In the genomic region with DNA sequence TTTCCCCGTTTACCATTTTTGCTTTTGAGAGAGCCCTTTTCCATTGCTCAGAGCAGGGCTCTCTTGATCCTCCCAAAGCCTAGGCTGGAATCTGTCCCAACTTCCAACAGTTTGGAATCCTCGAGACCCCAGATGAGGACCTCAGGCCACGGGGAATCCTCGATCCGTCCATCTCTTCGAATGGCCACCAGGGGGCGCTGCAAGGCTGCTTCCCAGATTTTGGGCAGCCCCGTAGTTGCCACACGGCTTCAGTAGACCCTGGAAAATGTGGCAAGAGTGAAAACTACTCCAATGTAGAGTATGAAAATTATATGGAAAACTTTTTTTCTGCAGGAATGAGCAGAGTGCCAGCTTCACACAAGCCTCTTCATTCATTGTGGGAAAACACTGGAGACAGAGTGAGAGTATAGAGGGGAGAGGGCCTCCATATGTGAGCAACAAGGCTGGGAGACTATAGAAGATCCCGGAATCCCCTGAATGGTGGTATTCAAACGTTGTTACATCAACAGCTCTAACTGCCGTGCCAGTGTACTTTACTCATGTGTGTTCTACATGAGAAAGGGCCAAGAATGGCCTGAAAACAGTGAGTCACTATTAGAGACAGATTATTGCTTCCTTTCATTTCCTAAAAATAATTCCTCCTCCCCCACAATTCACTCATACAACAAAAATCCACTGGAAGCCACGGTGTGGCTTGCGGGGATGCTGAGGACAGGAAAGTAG, we compare ENCODE assay signal across 8 mouse cellular contexts. TPM values are rescaled to one million over a fixed set of nuclear protein-coding genes. Genes with fewer than 3 reads are reported as not detected.
DNase-seq lines count a peak whose midpoint lies in the region; TF ChIP-seq lines count a peak whose summit lies in the region.

TSS of gene Pdzd9 (minus strand) at position 191 of the 723 bp plus-strand sequence.

- no peaks in the 10 kb centered on the region for H3K4me1 ChIP-seq in midbrain, embryonic 10.5 days

- H3K9me3 ChIP-seq in midbrain, embryonic 10.5 days (replicated peaks): no peaks in the 10 kb centered on the region

- 27% methylated on average over 14 of the region's 14 CpGs for WGBS in midbrain, embryonic 10.5 days

- TF ChIP-seq CTCF in gastrocnemius, adult 2 months (IDR thresholded peaks at IDR 0.05): peak; percentile 99

- intact Hi-C loops in gastrocnemius, adult 2 months (cut with DNase I): loop anchor here (1.0 to 10.0 kb wide), 3 partner anchors 84 to 244 kb away; partner anchors contain the start of gene Polr3e
- intact Hi-C loops in left cerebral cortex, postnatal 36 days (cut with DNase I): loop anchor here (1.0 to 10.0 kb wide), 3 partner anchors 84 to 244 kb away; partner anchors contain the start of gene Polr3e

- peak; percentile 80 for DNase-seq in ZHBTc4 (ENCODE audit: low read depth, low spot score)
- peak; percentile 73 to 75 for DNase-seq in cerebellum, postnatal 36 days
- peak; percentile 79 for DNase-seq in gastrocnemius, adult 2 months
- DNase-seq in induced T-regulatory cell, adult 2 months (ENCODE audit: low read depth): peak; percentile 79
- peak; percentile 63 to 72 for DNase-seq in left cerebral cortex, postnatal 36 days (ENCODE audit: low spot score in 2 of 2)
- DNase-seq in midbrain, embryonic 10.5 days (ENCODE audit: low spot score): peak; percentile 81
- peak; percentile 56 for DNase-seq in right cerebral cortex, postnatal 25 days
- DNase-seq in c-Kit-positive CD71-positive TER-119-positive erythroid progenitor cells, embryonic 14.5 days (ENCODE audit: low spot score): no peak

- peak within 1 kb of the TSS; percentile 43 for H3K27ac ChIP-seq in gastrocnemius, adult 2 months
- no peak within 1 kb of the TSS for H3K27ac ChIP-seq in midbrain, embryonic 10.5 days (replicated peaks)

- no peaks in the 10 kb centered on the region for H3K27me3 ChIP-seq in midbrain, embryonic 10.5 days (ENCODE audit: low read depth, poor library complexity, severe bottlenecking)

- peak within 1 kb of the TSS; percentile 49 for H3K4me3 ChIP-seq in gastrocnemius, adult 2 months
- H3K4me3 ChIP-seq in midbrain, embryonic 10.5 days: no peak within 1 kb of the TSS

- no peaks in the 10 kb centered on the region for H3K36me3 ChIP-seq in midbrain, embryonic 10.5 days

RNA-seq across cellular contexts. Expression of gene Pdzd9, which starts in this region (rescaled TPM):
- not detected for total RNA-seq in gastrocnemius, adult 2 months (2021)
- total RNA-seq in left cerebral cortex, postnatal 36 days (2021): not detected
- polyA plus RNA-seq in midbrain, embryonic 10.5 days (2016; fragmentation: Nextera tagmentation; extraction: Ambion mirVana): 0.24 and 0.41 TPM in 2 replicates

Comparison
In these comparisons a context has a peak if more than half of its experiments do, and no peak if none do; other contexts are left out.
1. Peak in DNase-seq, H3K4me3 ChIP-seq and H3K27ac ChIP-seq in gastrocnemius, adult 2 months; RNA of the gene not detected or under 1 TPM.
2. Peak in DNase-seq in left cerebral cortex, postnatal 36 days; RNA of the gene not detected or under 1 TPM.
3. Peak in DNase-seq in midbrain, embryonic 10.5 days; RNA of the gene not detected or under 1 TPM.